Mouse (Mus musculus) G1E (cell line): ENCODE measurements around the gene Pacs2.

Source experiments
- CTCF ChIP-seq: IDR thresholded peaks from 2 replicates; pipeline ENCODE4 v1.5.1; 2012; ENCODE audit warnings: low read depth, low read length, inconsistent platforms, mixed read lengths
- GATA2 ChIP-seq: IDR thresholded peaks from 2 replicates; pipeline ENCODE4 v1.6.1; 2012; ENCODE audit warnings: low read depth, low read length, inconsistent platforms, borderline replicate concordance
- POLR2AphosphoS5 ChIP-seq: IDR thresholded peaks from 2 replicates; pipeline ENCODE4 v1.6.1; 2012; ENCODE audit warnings: low read depth, low read length, inconsistent platforms; ENCODE audit not compliant: insufficient replicate concordance
- TAL1 ChIP-seq: conservative IDR thresholded peaks from 2 replicates; pipeline ENCODE4 v1.6.1; 2012; ENCODE audit warnings: low read depth, low read length, inconsistent platforms, mixed read lengths

GRCm38 (mm10) chr12:113000294-113001132 lies 13.8 kb upstream of the Pacs2 start, which contains the start of gene Brf1:
- TF ChIP-seq TAL1 (no peak), CTCF (no peak), GATA2 (no peak), POLR2AphosphoS5 (no peak)
